Mouse (Mus musculus): ENCODE results near the gene Fbxl16. TPM values are rescaled to one million over a fixed set of nuclear protein-coding genes. Genes with fewer than 3 reads are reported as not detected.
"Not testable (repeated sequence)": the region's sequence is repeated elsewhere in the genome, so short reads cannot be mapped to it uniquely, and the experiment has no call there.

The Fbxl16 gene
- polyA plus RNA-seq, 1 experiment from 2014 or later, result 29.1 TPM

- Histone ChIP-seq H3K4me1 (replicated peaks) (peaks cover 52% of the 10 kb centered on the region), H3K9me3 (no peaks in the 10 kb centered on the region)
- under 1% methylated on average over 34 of the region's 35 CpGs for WGBS
These were observed 11.9 kb upstream of the Fbxl16 start, which contains the start of gene Metrn for GRCm38 (mm10) chr17:25796951-25797369. Gene Metrn (minus strand): TSS chr17:25797136.

GRCm38 (mm10) chr17:25801029-25801428 is 7.9 kb upstream of the Fbxl16 start:
- H3K4me3 ChIP-seq, result no peak overlapping the region
- WGBS, result 9% methylated on average over 6 of the region's 6 CpGs
- no peak overlapping the region for H3K4me2 ChIP-seq
- no peaks in the 10 kb centered on the region for H3K9me3 ChIP-seq
- H3K9ac ChIP-seq, result no peak overlapping the region
- H3K27me3 ChIP-seq, result peaks cover 8% of the 10 kb centered on the region
- peaks cover 41% of the 10 kb centered on the region for H3K4me1 ChIP-seq (replicated peaks)
- H3K36me3 ChIP-seq, result no peaks in the 10 kb centered on the region
- no peak for ATAC-seq (ENCODE audit: low FRiP score)
- no peak overlapping the region for H3K27ac ChIP-seq

More at GRCm38 (mm10) chr17:25796951-25797369, 11.9 kb upstream of the Fbxl16 start, which contains the start of gene Metrn:
- peak; percentile 70 for ATAC-seq (ENCODE audit: low FRiP score)
- H3K9ac ChIP-seq, result peak within 1 kb of the TSS; percentile 70
- peaks cover 8% of the 10 kb centered on the region for H3K27me3 ChIP-seq
- peak within 1 kb of the TSS; percentile 76; the same call in 1 of the 2 replicates for H3K27ac ChIP-seq
- peak within 1 kb of the TSS; percentile 88 for H3K4me2 ChIP-seq
- H3K4me3 ChIP-seq, result peak within 1 kb of the TSS; percentile 61
- H3K36me3 ChIP-seq, result no peaks in the 10 kb centered on the region

DNA sequence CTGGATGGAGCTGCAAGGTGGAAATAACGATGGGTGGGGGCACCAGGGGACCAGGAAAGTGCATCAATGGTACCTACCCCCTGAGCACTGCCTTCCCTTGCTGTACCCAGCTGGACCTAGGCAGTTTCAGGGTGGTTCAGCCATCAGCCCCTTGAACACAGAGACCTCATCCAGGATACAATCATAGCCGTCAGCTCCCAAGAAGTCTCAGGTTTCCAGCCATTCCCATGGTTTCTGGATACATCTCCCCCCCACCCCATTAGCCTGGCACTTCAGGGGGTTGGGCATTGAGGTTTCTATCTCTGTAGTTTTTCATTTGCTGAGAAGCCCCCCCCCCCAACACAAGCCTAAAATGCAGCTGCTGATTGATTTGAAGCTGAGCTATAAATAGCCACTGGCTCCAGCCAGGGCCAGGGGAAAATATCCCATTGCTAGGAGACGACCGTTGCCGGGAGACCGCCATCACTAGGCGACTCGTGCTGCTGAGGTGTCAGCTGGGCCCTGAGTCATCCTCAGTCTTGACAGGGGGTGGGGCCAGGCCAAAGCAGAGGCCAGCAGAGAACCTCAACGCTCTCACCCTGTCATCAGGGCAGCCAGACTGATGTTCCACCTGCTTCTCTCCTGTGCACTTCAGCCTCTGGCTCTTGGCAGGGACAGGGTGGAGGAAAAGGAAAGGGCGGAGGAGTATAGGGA is 5.9 kb upstream of the Fbxl16 start:
- H3K27ac ChIP-seq, result peak overlapping the region; percentile 92
- no peaks in the 10 kb centered on the region for H3K36me3 ChIP-seq
- ATAC-seq (ENCODE audit: low FRiP score), result peak; percentile 88
- H3K9me3 ChIP-seq, result no peaks in the 10 kb centered on the region
- H3K27me3 ChIP-seq, result peaks cover 4% of the 10 kb centered on the region; the same call in 1 of the 2 replicates
- H3K9ac ChIP-seq, result peak overlapping the region; percentile 63
- no peak overlapping the region for H3K4me3 ChIP-seq
- peaks cover 30% of the 10 kb centered on the region for H3K4me1 ChIP-seq (replicated peaks)
- 8% methylated on average over 10 of the region's 10 CpGs for WGBS
- peak overlapping the region; percentile 37 for H3K4me2 ChIP-seq

- ATAC-seq (ENCODE audit: low FRiP score), result no peak
- H3K27me3 ChIP-seq, result no peaks in the 10 kb centered on the region
- peaks cover 53% of the 10 kb centered on the region for H3K4me1 ChIP-seq (replicated peaks)
- H3K4me2 ChIP-seq, result no peak overlapping the region
- WGBS, result 91% methylated on average over 4 of the region's 4 CpGs
- H3K4me3 ChIP-seq, result no peak overlapping the region
- no peak overlapping the region for H3K9ac ChIP-seq
- no peaks in the 10 kb centered on the region for H3K9me3 ChIP-seq
- H3K36me3 ChIP-seq, result no peaks in the 10 kb centered on the region
- no peak overlapping the region for H3K27ac ChIP-seq
These were observed 2.4 kb upstream of the Fbxl16 start for GRCm38 (mm10) chr17:25806507-25806906.

GRCm38 (mm10) chr17:25807452-25807851 is 1.4 kb upstream of the Fbxl16 start:
- not testable (repeated sequence) for H3K4me2 ChIP-seq; H3K4me3 ChIP-seq; H3K27me3 ChIP-seq; H3K27ac ChIP-seq; H3K9me3 ChIP-seq; ATAC-seq (ENCODE audit: low FRiP score); H3K36me3 ChIP-seq; H3K9ac ChIP-seq
- H3K4me1 ChIP-seq (replicated peaks), result peaks cover 57% of the 10 kb centered on the region
- WGBS, result 44% methylated on average over 2 of the region's 2 CpGs

GRCm38 (mm10) chr17:25808028-25808427 is 857 bp upstream of the Fbxl16 start:
- Histone ChIP-seq H3K4me3 (peak overlapping the region; percentile 86), H3K4me1 (replicated peaks) (peaks cover 57% of the 10 kb centered on the region), H3K4me2 (peak overlapping the region; percentile 95), H3K9ac (peak overlapping the region; percentile 98), H3K27me3 (no peaks in the 10 kb centered on the region), H3K9me3 (no peaks in the 10 kb centered on the region), H3K27ac (peak overlapping the region; percentile 98), H3K36me3 (no peaks in the 10 kb centered on the region)
- 0 out of 2 replicates have a peak, but pooled peaks have one; percentile 1 for ATAC-seq (ENCODE audit: low FRiP score)
- WGBS, result 25% methylated on average over 5 of the region's 5 CpGs

DNA sequence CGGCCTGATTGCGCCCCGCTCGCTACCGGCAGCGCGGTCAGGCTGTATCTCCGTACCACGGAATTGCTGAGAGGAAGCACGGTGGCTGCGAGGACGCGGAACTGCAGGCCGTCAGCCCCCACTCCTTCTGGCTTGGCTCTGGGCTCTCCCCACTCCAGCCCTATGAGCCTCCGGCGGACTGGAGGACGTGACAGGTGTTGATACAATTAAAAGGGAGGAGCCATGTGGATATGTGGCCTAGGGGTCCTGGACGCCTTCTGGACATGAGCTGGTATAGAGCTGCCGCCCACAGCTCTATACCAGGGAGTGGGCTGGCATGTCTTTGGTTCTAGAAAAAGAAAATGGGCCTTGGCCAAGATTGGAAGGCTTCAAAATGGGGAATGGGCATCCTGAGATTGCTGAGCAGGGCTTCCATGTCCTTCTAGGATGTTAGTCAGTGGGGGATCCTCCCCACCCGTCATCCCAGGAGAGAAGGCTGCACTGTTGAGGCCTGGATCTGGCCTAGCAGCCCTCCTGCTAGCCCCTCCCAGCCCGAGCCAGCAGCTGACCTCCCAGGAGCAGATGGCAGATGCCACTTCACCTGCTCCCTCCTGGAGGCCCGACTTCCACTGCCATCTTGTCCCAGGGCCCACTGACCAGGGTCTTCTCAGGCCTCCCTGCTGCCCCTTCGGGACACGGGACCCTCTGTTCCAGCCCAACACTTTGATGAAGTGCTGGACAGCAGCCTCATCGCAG is 888 bp downstream of the Fbxl16 start:
- Histone ChIP-seq H3K9ac (peak overlapping the region; percentile 98), H3K27ac (peak overlapping the region; percentile 98), H3K4me2 (peak overlapping the region; percentile 95), H3K27me3 (peaks cover 3% of the 10 kb centered on the region; the same call in 1 of the 2 replicates), H3K4me3 (peak overlapping the region; percentile 86), H3K36me3 (no peaks in the 10 kb centered on the region), H3K4me1 (replicated peaks) (peaks cover 53% of the 10 kb centered on the region), H3K9me3 (no peaks in the 10 kb centered on the region)
- peak; percentile 66 for ATAC-seq (ENCODE audit: low FRiP score)
- WGBS, result 7% methylated on average over 25 of the region's 25 CpGs

GRCm38 (mm10) chr17:25810890-25811289 is 2.0 kb downstream of the Fbxl16 start:
- 76% methylated on average over 4 of the region's 4 CpGs for WGBS
- peaks cover 53% of the 10 kb centered on the region for H3K4me1 ChIP-seq (replicated peaks)
- no peak for ATAC-seq (ENCODE audit: low FRiP score)

GRCm38 (mm10) chr17:25813471-25813870 is 4.6 kb downstream of the Fbxl16 start:
- Histone ChIP-seq H3K4me1 (replicated peaks) (peaks cover 45% of the 10 kb centered on the region), H3K9me3 (no peaks in the 10 kb centered on the region), H3K4me2 (peak overlapping the region; percentile 45), H3K27ac (peak overlapping the region; percentile 48; the same call in 1 of the 2 replicates), H3K9ac (peak overlapping the region; percentile 68), H3K27me3 (peaks cover 19% of the 10 kb centered on the region), H3K36me3 (peaks cover 24% of the 10 kb centered on the region), H3K4me3 (peak overlapping the region; percentile 17)
- ATAC-seq (ENCODE audit: low FRiP score), result no peak
- 3% methylated on average over 20 of the region's 20 CpGs for WGBS

More at GRCm38 (mm10) chr17:25810890-25811289, 2.0 kb downstream of the Fbxl16 start:
- H3K27me3 ChIP-seq, result peaks cover 3% of the 10 kb centered on the region; the same call in 1 of the 2 replicates
- H3K36me3 ChIP-seq, result no peaks in the 10 kb centered on the region
- peak overlapping the region; percentile 86 for H3K4me3 ChIP-seq
- H3K27ac ChIP-seq, result no peak overlapping the region
- H3K4me2 ChIP-seq, result peak overlapping the region; percentile 95
- H3K9ac ChIP-seq, result peak overlapping the region; percentile 98
- no peaks in the 10 kb centered on the region for H3K9me3 ChIP-seq

DNA sequence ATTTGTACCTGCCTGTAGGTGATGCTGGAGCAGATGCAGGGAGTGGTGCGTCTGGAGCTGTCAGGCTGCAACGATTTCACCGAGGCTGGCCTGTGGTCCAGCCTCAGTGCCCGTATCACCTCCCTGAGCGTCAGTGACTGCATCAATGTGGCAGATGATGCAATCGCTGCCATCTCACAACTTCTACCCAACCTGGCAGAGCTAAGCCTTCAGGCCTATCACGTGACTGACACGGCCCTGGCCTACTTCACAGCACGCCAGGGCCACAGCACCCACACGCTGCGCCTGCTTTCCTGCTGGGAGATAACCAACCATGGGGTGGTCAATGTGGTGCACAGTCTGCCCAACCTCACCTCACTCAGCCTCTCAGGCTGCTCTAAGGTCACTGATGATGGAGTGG is 8.8 kb downstream of the Fbxl16 start:
- Histone ChIP-seq H3K27me3 (peaks cover 39% of the 10 kb centered on the region), H3K27ac (no peak overlapping the region), H3K4me3 (no peak overlapping the region), H3K9me3 (no peaks in the 10 kb centered on the region), H3K9ac (no peak overlapping the region), H3K36me3 (peaks cover 44% of the 10 kb centered on the region), H3K4me2 (no peak overlapping the region), H3K4me1 (replicated peaks) (peaks cover 16% of the 10 kb centered on the region)
- ATAC-seq (ENCODE audit: low FRiP score), result no peak
- 86% methylated on average over 11 of the region's 11 CpGs for WGBS

DNA sequence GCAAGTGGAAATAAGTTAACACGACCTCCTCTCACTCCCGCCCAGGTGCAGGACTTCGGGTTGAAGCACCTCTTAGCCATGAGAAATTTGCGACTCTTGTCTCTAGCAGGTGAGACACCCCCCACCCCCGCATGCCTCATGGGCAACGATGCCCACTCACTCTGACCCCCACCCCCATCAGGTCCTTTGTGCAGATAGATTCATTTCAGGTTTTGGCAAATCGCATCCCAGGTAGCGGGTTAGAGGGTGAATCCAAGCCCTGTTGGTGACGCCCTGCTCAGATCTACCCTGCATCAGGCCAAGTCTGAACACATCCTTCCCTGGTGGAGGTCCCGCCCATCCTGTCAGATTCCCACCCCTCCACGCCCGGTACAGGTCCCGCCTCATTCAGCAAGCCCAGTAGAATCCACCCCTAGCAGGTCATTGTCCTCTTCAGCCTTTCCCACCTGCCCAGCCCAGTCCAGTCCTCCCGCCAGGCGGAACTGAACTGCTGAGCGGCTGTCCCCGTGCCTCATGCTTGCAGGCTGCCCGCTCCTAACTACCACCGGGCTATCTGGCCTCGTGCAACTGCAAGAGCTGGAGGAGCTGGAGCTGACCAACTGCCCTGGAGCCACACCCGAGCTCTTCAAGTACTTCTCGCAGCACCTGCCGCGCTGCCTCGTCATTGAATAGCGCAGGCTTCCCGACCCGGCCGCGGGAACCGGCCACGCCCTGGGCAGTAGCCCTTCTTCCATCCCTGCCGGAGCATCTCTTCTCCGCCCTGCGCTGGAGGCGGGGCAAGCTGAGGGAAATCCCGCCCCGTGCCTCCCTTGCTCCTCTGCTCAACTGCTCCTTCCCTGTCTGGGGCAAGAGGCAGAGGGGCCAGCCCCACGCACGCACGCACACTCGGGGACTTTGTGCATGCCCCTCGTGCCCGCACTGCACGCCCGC is 10.2 kb downstream of the Fbxl16 start:
- H3K9ac ChIP-seq, result no peak overlapping the region
- H3K4me2 ChIP-seq, result no peak overlapping the region

More for the DNA sequence above, 10.2 kb downstream of the Fbxl16 start:
- no peak overlapping the region for H3K4me3 ChIP-seq
- ATAC-seq (ENCODE audit: low FRiP score), result no peak
- WGBS, result 9% methylated on average over 46 of the region's 46 CpGs
- H3K9me3 ChIP-seq, result no peaks in the 10 kb centered on the region
- H3K27me3 ChIP-seq, result peaks cover 36% of the 10 kb centered on the region
- H3K4me1 ChIP-seq (replicated peaks), result peaks cover 12% of the 10 kb centered on the region
- H3K27ac ChIP-seq, result no peak overlapping the region
- H3K36me3 ChIP-seq, result peaks cover 44% of the 10 kb centered on the region

All from hindbrain, embryonic 13.5 days (tissue).